Mouse (Mus musculus) layer of hippocampus, adult 18-20 months (tissue): ENCODE results near the gene Gkn3. TPM values are rescaled to one million over a fixed set of nuclear protein-coding genes. Genes with fewer than 3 reads are reported as not detected.
A peak's percentile ranks its signal among the peaks of the same experiment; 100 is the strongest.

ENCODE experiments used
- DNase-seq, 2 experiments: peaks; one replicate each; pipeline ENCODE4 v3.0.0; 2022; ENCODE audit warnings: low spot score in 2 of 2
- total RNA-seq, 2 experiments: library from RNA; stranded (reverse); gene quantifications; 2 replicates each; pipeline ENCODE4 v1.2.3; 2021

The Gkn3 gene
- total RNA-seq, 2 experiments from 2014 or later = 1.5 to 3.3 TPM

DNA sequence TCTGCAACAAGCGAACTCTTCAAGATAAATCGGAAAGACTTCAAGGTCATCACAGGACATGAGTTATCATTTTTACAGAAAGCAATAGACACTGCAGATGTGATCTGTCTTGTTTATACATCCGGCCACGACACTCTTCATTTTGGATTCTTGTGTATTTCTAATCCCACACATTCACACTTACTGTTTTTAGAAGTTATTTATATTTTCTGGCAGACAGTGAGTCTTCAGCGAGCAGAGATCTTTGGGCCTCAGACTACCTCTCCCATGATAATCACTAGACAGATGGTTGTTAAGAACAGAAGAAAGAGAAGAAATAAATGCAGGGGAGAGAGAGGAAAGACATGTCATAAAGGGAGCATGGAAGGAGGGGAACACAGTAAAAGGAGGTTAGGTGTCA is 19.5 kb downstream of the Gkn3 start:
- DNase-seq = no peak

- DNase-seq = no peak
Observed at GRCm38 (mm10) chr6:87354441-87354840, 34.3 kb downstream of the Gkn3 start.

DNA sequence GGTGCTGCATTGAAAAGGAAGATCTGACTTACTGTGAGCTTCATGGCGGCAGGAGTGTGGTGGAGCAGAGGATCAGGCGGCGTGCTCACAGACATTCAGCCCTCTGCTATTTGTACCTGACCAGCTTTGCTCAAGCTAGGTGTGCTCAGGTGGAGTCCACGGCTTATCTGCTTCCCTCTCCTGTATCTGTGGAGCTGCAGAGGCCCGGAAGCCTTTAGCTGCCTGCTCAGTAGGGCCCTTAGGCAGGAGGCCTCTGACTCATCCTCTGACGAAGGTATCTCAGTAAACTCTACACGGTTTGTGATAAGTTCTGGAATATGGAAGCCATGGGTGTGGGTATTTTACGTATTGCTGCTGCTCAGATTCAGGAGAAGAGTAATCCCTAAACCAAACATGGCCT is 37.9 kb downstream of the Gkn3 start, which contains the start of gene Gkn1:
TSS of gene Gkn1 (minus strand) at position 114 of the 400 bp plus-strand sequence.
- DNase-seq = no peak

DNA sequence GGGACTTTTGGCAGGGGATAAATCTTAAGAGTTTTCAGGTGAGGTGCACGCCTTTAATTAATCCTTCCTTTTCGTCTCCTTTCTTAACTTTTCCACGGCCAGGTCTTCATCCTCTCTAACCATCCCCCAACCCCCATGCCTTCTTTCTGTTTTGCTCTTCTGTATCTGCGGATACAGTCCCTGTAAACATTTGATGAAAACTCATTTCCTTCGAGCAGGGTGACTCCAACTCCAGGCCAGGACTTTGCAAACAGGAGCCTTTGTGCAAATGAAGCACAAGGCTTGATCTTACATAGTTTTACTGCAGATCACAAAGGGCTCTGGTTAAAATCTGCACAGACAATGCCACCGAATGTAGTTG is 52.8 kb downstream of the Gkn3 start:
- no peak for DNase-seq

DNA sequence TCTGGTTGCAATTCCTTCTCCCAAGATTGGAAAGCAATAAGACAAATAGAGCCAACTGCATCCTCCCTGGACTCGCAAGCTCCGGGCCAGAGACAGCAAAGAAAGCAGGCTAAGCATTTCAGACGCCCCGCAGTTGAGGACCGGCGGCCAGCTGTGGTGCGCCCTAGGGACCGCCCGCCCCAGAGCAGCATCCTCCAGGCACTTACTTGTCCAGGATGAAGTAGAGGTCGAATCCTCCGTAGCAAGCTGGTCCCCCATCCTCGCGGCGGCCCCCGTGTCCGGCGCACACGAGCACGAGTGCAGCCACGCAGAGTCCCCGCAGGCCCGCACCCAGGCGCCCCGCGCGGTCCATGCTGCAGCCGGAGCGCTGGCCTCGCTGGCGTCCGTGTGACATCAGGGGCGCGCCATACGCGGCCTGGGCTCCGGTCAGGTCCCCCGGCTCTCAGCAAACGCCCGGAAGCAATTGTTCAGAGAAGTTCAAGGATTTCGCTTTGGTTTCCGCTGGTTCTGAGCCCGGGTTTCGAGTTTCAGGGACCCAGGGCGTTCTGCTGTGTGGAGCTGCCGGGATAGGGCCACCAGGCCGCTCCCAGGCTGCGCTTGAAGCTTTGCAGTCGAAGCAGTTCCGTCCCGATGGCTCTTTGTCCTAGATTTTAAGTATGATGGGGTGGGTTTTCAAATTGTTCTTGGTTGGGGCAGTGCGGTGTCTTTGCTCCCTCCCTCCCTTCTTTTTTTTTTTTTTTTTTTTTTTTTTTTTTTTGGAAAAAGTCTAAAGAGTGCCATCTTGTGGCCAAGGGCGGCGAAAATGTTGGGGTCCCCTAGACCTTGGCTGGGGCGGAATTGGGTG is 53.4 kb downstream of the Gkn3 start, which contains the start of gene Antxr1:
TSS of gene Antxr1 (minus strand) at position 731 of the 844 bp plus-strand sequence.
- peak; percentile 25 to 58 for DNase-seq

DNA sequence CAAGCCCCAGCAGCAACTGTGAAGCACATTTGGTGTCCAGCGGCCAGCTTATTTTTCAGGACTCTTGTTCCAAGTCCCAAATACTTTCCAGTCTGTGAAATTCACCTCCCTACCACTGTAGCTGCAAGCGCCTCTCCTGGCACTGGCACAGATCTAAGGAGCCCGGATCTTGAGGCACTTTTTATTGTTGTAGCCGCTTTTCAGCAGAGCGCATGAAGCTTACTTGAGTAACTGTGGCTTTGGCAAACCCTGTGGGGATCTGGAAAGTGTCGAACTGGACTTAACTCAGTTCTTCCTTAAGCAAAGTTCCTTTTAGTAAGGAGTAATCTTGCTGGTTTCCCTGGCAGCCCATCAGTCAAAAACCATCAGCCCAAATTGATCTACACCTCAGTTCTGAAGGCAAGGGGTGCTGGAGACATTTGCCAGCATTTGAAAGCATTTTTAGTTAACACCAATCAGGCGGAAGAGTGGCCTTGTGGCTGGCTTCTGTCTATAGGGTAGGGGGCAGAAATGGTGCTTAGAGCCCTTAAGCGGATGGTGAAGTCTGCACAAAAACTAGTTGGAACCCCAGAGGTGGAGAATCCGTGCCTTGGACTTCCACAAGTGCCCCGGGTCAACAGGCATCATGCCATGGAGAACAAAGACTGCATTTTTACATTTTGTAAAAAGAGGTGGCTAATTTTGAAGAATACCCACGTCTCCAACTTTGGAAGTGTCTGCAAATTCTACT is 54.2 kb downstream of the Gkn3 start:
- peak; percentile 4 to 47 for DNase-seq

Other genes starting within 250 kb of the Gkn3 start
- gene Antxr1, start 53.1 kb downstream of the Gkn3 start, total RNA-seq = 10 to 100 TPM in 1 of 2 experiments, 1 to 10 TPM in 1; 8.7 to 10.2 TPM
- gene Gkn1, start 38.0 kb downstream of the Gkn3 start, total RNA-seq = not detected
- not detected for gene Gkn2, start 15.6 kb downstream of the Gkn3 start, total RNA-seq
- not detected for gene Bmp10, start 40.1 kb upstream of the Gkn3 start, total RNA-seq
- 1 to 10 TPM; 1.7 to 2.9 TPM for gene Arhgap25, start 144.3 kb upstream of the Gkn3 start, total RNA-seq
- gene Prokr1, start 201.8 kb upstream of the Gkn3 start, total RNA-seq = under 1 TPM in 1 of 2 experiments, not detected in 1; 0.12 TPM